Comparison of ENCODE assay signal across 8 mouse cellular contexts in the genomic region with DNA sequence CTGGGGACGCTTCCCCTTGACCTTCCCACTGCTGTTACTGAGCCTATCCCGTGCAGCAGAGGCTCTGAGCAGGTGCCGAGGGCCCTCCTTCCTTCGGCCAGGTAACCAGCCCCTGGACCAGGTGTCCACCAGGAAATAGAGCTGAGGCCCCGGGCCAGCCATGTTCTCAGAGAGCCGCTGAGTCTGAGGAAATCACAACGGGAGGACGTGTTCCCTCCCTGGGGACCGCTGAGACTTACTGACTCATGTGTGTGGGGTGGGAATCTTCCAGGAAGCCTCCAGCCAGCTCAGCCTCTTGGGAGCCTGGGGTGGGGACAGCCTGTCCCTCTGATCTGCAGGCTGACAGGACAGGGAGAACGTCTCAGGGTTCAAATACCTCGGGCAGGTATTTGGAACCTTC. TPM values are rescaled to one million over a fixed set of nuclear protein-coding genes. Genes with fewer than 3 reads are reported as not detected.
A peak's percentile ranks its signal among the peaks of the same experiment; 100 is the strongest.
DNase-seq lines count a peak whose midpoint lies in the region; ATAC-seq and TF ChIP-seq lines count a peak whose summit lies in the region.

No protein-coding gene starts in this region.

- no peak for ATAC-seq in heart, postnatal 0 days (ENCODE audit: insufficient read depth, low read depth)
- ATAC-seq in granulocyte monocyte progenitor cell, adult 5-6 weeks (replicated peaks; ENCODE audit: poor library complexity, severe bottlenecking), result no peak
- no peak for ATAC-seq in inflammation-experienced regulatory T-cells, adult 6 months

- peak overlapping the region; percentile 41 for H3ac ChIP-seq in C2C12 (ENCODE audit: control insufficient read depth, insufficient read length, low read depth)

- TF ChIP-seq POLR2A in cortical plate, adult 2 months (IDR thresholded peaks at IDR 0.05; ENCODE audit: extremely low read depth, insufficient read depth, low read length), result no peak

- peak; percentile 40 for DNase-seq in heart, postnatal 0 days (ENCODE audit: low spot score)
- DNase-seq in limb, embryonic 10.5 days (ENCODE audit: low spot score), result no peak
- no peak for DNase-seq in spleen, postnatal 10 days (ENCODE audit: low spot score in 2 of 2)
- DNase-seq in cerebellum, postnatal 14 days, result no peak

- H3K27ac ChIP-seq in cortical plate, adult 2 months (ENCODE audit: insufficient read depth, low read length), result peak overlapping the region; percentile 35; the same call in 1 of the 2 replicates
- no peak overlapping the region for H3K27ac ChIP-seq in heart, postnatal 0 days (ENCODE audit: low read depth)
- H3K27ac ChIP-seq in limb, embryonic 10.5 days, result peak overlapping the region; percentile 80

- H3K79me3 ChIP-seq in C2C12 (ENCODE audit: low read depth), result peaks cover 25% of the 10 kb centered on the region

- TF ChIP-seq CTCF in C2C12 (IDR thresholded peaks at IDR 0.05; ENCODE audit: control insufficient read depth, insufficient read depth, insufficient read length), result no peak
- no peak for TF ChIP-seq CTCF in cortical plate, adult 2 months (IDR thresholded peaks at IDR 0.05; ENCODE audit: extremely low read depth, insufficient read depth, low read length)
- no peak for TF ChIP-seq CTCF in heart, postnatal 0 days (IDR thresholded peaks at IDR 0.05; ENCODE audit: low read depth)

- H3K4me2 ChIP-seq in heart, postnatal 0 days (ENCODE audit: low read depth, low read length), result peak overlapping the region; percentile 52

- no peak overlapping the region for H3K9ac ChIP-seq in heart, postnatal 0 days (replicated peaks; ENCODE audit: low read depth, low read length)

- peaks cover 5% of the 10 kb centered on the region for H3K4me1 ChIP-seq in cortical plate, adult 2 months (ENCODE audit: control insufficient read depth, insufficient read depth, low read length)
- H3K4me1 ChIP-seq in heart, postnatal 0 days (ENCODE audit: control insufficient read depth, insufficient read depth), result peaks cover 17% of the 10 kb centered on the region
- peaks cover 55% of the 10 kb centered on the region for H3K4me1 ChIP-seq in limb, embryonic 10.5 days

- H3K79me2 ChIP-seq in C2C12 (ENCODE audit: control insufficient read depth, insufficient read depth), result peaks cover 44% of the 10 kb centered on the region

- peak overlapping the region; percentile 48 for H3K4me3 ChIP-seq in C2C12 (ENCODE audit: insufficient read depth, poor library complexity, severe bottlenecking)
- H3K4me3 ChIP-seq in cortical plate, adult 2 months (ENCODE audit: insufficient read depth, low read length), result no peak overlapping the region
- no peak overlapping the region for H3K4me3 ChIP-seq in heart, postnatal 0 days (ENCODE audit: low read depth, low read length)
- no peak overlapping the region for H3K4me3 ChIP-seq in limb, embryonic 10.5 days

- WGBS in heart, postnatal 0 days, result 43% methylated on average over 11 of the region's 11 CpGs
- 58% methylated on average over 11 of the region's 11 CpGs for WGBS in limb, embryonic 10.5 days

- H3K36me3 ChIP-seq in C2C12 (ENCODE audit: control insufficient read depth, insufficient read depth), result no peaks in the 10 kb centered on the region
- H3K36me3 ChIP-seq in heart, postnatal 0 days (replicated peaks; ENCODE audit: control insufficient read depth, insufficient read depth, low read length), result no peaks in the 10 kb centered on the region
- H3K36me3 ChIP-seq in limb, embryonic 10.5 days, result no peaks in the 10 kb centered on the region

- no peak for TF ChIP-seq EP300 in heart, postnatal 0 days (IDR thresholded peaks at IDR 0.05; ENCODE audit: low read depth)

- H3K27me3 ChIP-seq in C2C12 (ENCODE audit: control insufficient read depth, insufficient read depth, insufficient read length), result no peaks in the 10 kb centered on the region
- H3K27me3 ChIP-seq in heart, postnatal 0 days (ENCODE audit: control insufficient read depth, insufficient read depth, low read length), result no peaks in the 10 kb centered on the region
- H3K27me3 ChIP-seq in limb, embryonic 10.5 days (ENCODE audit: low read depth, poor library complexity, severe bottlenecking), result peaks cover 7% of the 10 kb centered on the region; the same call in 1 of the 2 replicates

- H3K9me3 ChIP-seq in heart, postnatal 0 days (replicated peaks; ENCODE audit: control insufficient read depth, low read length), result no peaks in the 10 kb centered on the region
- H3K9me3 ChIP-seq in limb, embryonic 10.5 days (replicated peaks), result no peaks in the 10 kb centered on the region

TF ChIP-seq in C2C12, 6 proteins besides CTCF, POLR2A, EP300 and RAD21:
- TF ChIP-seq MAX (IDR thresholded peaks at IDR 0.05) (peak; percentile 40), MYOD1 (IDR thresholded peaks at IDR 0.05; ENCODE audit: control insufficient read depth, insufficient read length, low read depth) (no peak), USF1 (IDR thresholded peaks at IDR 0.05; ENCODE audit: low read depth) (no peak), CEBPB (IDR thresholded peaks at IDR 0.05; ENCODE audit: low read depth) (peak; percentile 47), MYOG (IDR thresholded peaks at IDR 0.05; ENCODE audit: control insufficient read depth, extremely low read depth, insufficient read length) (no peak), FOSL1 (IDR thresholded peaks at IDR 0.05; ENCODE audit: insufficient read depth, low read length, poor library complexity, severe bottlenecking) (peak; percentile 66)

RNA-seq across cellular contexts. Expression of gene Sept9, which starts 32.1 kb away (rescaled TPM):
- polyA plus RNA-seq in C2C12 (2012; fragmentation: generic; extraction: Trizol), result 266 TPM
- polyA plus RNA-seq in cortical plate, adult 2 months (2012; rRNA removed), result 34.6 and 36.9 TPM in 2 replicates
- total RNA-seq in heart, postnatal 0 days (2014; rRNA removed; ENCODE audit: low replicate concordance), result 57.8 and 64.2 TPM in 2 replicates
- polyA plus RNA-seq in heart, postnatal 0 days (2015; fragmentation: Nextera tagmentation; extraction: Ambion mirVana), result 30.5 and 31.6 TPM in 2 replicates
- 265 and 282 TPM in 2 replicates for polyA plus RNA-seq in limb, embryonic 10.5 days (2016; fragmentation: Nextera tagmentation; extraction: Ambion mirVana)
- 139 and 145 TPM in 2 replicates for total RNA-seq in granulocyte monocyte progenitor cell, adult 5-6 weeks (2014; fragmentation: Nextera tagmentation)
- total RNA-seq in granulocyte monocyte progenitor cell, adult 5-6 weeks (2017), result 124 and 141 TPM in 2 replicates
- polyA plus RNA-seq in inflammation-experienced regulatory T-cells, adult 6 months (2017; shearing (Covaris generic)), result 100 to 1,000 TPM; 313 to 340 (median 332) TPM
